Mouse (Mus musculus) right cerebral cortex, postnatal 4 days (tissue): Measurements from ENCODE around the gene Gm14296.
"Not testable (repeated sequence)": the region's sequence is repeated elsewhere in the genome, so short reads cannot be mapped to it uniquely, and the experiment has no call there.

Experiments
- DNase-seq: peaks from one replicate; pipeline ENCODE4 v3.0.0-alpha.2; 2022

The Gm14296 gene

GRCm38 (mm10) chr2:176927709-176928108 is at the start of gene Gm14296:
Gm14296 (minus strand) TSS chr2:176927809.
- not testable (repeated sequence) for DNase-seq

- DNase-seq, result not testable (repeated sequence)
These were observed 22.1 kb downstream of the Gm14296 start for GRCm38 (mm10) chr2:176905464-176905863.
